10 mouse cellular contexts compared by ENCODE assay signal in the genomic region with DNA sequence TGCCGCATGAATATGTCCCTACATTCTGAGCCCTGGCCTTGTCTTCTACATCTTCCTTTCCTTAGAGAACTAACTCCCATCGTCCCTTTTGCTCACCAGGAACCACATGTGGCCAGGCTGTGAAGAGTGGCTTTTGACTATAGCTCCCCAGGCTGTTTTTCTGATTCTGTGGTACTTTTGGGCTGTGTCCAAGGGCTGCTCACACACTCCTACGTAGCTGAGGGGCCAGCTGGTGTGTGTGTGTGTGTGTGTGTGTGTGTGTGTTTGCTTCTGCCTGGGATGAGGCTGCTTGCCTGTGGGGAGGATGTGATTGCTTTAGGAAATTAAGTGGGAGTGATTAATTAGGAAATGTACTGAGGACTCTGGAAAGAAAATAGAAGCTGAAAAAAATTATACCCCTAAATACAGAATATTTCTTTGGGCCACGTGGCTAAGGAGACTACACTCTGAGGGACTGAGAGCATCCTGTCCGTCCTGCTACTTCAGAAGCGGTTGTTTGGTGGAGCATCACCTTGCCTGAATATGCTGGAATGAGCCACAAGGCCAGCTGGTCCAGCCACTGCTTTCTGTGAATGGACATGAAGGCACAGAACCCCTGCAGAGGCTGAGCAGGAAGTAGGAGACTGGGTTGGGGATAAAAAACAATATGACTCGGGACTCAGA. TPM values are rescaled to one million over a fixed set of nuclear protein-coding genes. Genes with fewer than 3 reads are reported as not detected.
DNase-seq lines count a peak whose midpoint lies in the region; ATAC-seq and TF ChIP-seq lines count a peak whose summit lies in the region.
"Had no signal": no experiment of that assay in that cellular context is flagged by ENCODE, and none has a peak within 500 bp of the region (broad histone marks: within the 10 kb centered on the region; RNA-seq: fewer than 3 reads in every experiment).

No protein-coding gene starts in this region.

- no peak overlapping the region for H3K4me2 ChIP-seq in kidney, embryonic 15.5 days
- H3K4me2 ChIP-seq in hindbrain, postnatal 0 days (ENCODE audit: low read depth, low read length), result no peak overlapping the region
- H3K4me2 ChIP-seq: liver, embryonic 15.5 days had no signal

- ATAC-seq in kidney, embryonic 15.5 days (replicated peaks; ENCODE audit: low FRiP score), result peak; percentile 90
- peak; percentile 82 for ATAC-seq in hindbrain, postnatal 0 days
- ATAC-seq in megakaryocyte progenitor cell, adult 5-6 weeks (replicated peaks; ENCODE audit: poor library complexity), result no peak

- H3K27ac ChIP-seq in kidney, embryonic 15.5 days, result 0 out of 2 replicates have a peak overlapping the region, but pooled peaks have one; percentile 39
- H3K27ac ChIP-seq in hindbrain, postnatal 0 days, result no peak overlapping the region
- H3K27ac ChIP-seq: liver, embryonic 15.5 days had no signal

- no peaks in the 10 kb centered on the region for H3K9me3 ChIP-seq in kidney, embryonic 15.5 days (replicated peaks)
- H3K9me3 ChIP-seq in hindbrain, postnatal 0 days (ENCODE audit: low read length), result no peaks in the 10 kb centered on the region
- H3K9me3 ChIP-seq: liver, embryonic 15.5 days had no signal

- no peak overlapping the region for H3K9ac ChIP-seq in kidney, embryonic 15.5 days
- H3K9ac ChIP-seq in hindbrain, postnatal 0 days (replicated peaks; ENCODE audit: low read length), result no peak overlapping the region
- H3K9ac ChIP-seq: liver, embryonic 15.5 days had no signal

- H3K36me3 ChIP-seq in kidney, embryonic 15.5 days, result no peaks in the 10 kb centered on the region
- no peaks in the 10 kb centered on the region for H3K36me3 ChIP-seq in hindbrain, postnatal 0 days (ENCODE audit: insufficient read depth, low read length)
- H3K36me3 ChIP-seq: liver, embryonic 15.5 days had no signal

- DNase-seq in kidney, postnatal 36 days, result no peak
- DNase-seq in cerebellum, adult 11-12 months, result peak; percentile 51
- peak; percentile 68 for DNase-seq in hindbrain, postnatal 0 days (ENCODE audit: low spot score)
- peak; percentile 16 for DNase-seq in lung, postnatal 14 days
- no peak for DNase-seq in adipocyte (ENCODE audit: low spot score)
- DNase-seq in urinary bladder, postnatal 36 days (ENCODE audit: low spot score in 2 of 2), result no peak
- DNase-seq: thymus, postnatal 14 days had no signal

- H3K27me3 ChIP-seq in kidney, embryonic 15.5 days, result no peaks in the 10 kb centered on the region
- no peaks in the 10 kb centered on the region for H3K27me3 ChIP-seq in hindbrain, postnatal 0 days (ENCODE audit: insufficient read depth, low read length)
- H3K27me3 ChIP-seq: liver, embryonic 15.5 days had no signal

- whole genome bisulfite sequencing in kidney, embryonic 15.5 days, result 52% methylated on average over 7 of the region's 7 CpGs
- WGBS in hindbrain, postnatal 0 days, result 34% methylated on average over 7 of the region's 7 CpGs

- 0 out of 2 replicates have a peak, but pooled peaks cover 3% of the 10 kb centered on the region for H3K4me1 ChIP-seq in kidney, embryonic 15.5 days
- H3K4me1 ChIP-seq in hindbrain, postnatal 0 days (ENCODE audit: insufficient read depth, low read length), result peaks cover 8% of the 10 kb centered on the region; the same call in 1 of the 2 replicates
- H3K4me1 ChIP-seq: liver, embryonic 15.5 days had no signal

- no peak overlapping the region for H3K4me3 ChIP-seq in kidney, embryonic 15.5 days (replicated peaks)
- no peak overlapping the region for H3K4me3 ChIP-seq in hindbrain, postnatal 0 days (ENCODE audit: low read length)
- H3K4me3 ChIP-seq: liver, embryonic 15.5 days had no signal

- TF ChIP-seq CTCF in hindbrain, postnatal 0 days (IDR thresholded peaks at IDR 0.05; ENCODE audit: low read depth), result no peak

RNA-seq across cellular contexts. Expression of a gene that starts 21.8 kb away (rescaled TPM):
- polyA plus RNA-seq in kidney, embryonic 15.5 days (2015; fragmentation: Nextera tagmentation; extraction: Ambion mirVana), result 13.6 and 14.9 TPM in 2 replicates
- total RNA-seq in hindbrain, postnatal 0 days (2014; rRNA removed), result 13.4 and 15.1 TPM in 2 replicates
- 4.7 and 4.9 TPM in 2 replicates for polyA plus RNA-seq in hindbrain, postnatal 0 days (2015; fragmentation: Nextera tagmentation; extraction: Ambion mirVana)
- total RNA-seq in megakaryocyte progenitor cell, adult 5-6 weeks (2015), result not detected in 2 replicates
- total RNA-seq in megakaryocyte progenitor cell, adult 5-6 weeks (2017), result not detected in 2 replicates

Comparison
In these comparisons a context has a peak if more than half of its experiments do, and no peak if none do; other contexts are left out.
1. DNase-seq: peak in cerebellum, adult 11-12 months (single experiment), hindbrain, postnatal 0 days (single experiment) and lung, postnatal 14 days (single experiment); none in kidney, postnatal 36 days (0 of 2), adipocyte (single experiment) and urinary bladder, postnatal 36 days (0 of 2).
2. RNA of a gene that starts 21.8 kb away (total RNA-seq): 13.4 to 15.1 TPM in hindbrain, postnatal 0 days; not detected in megakaryocyte progenitor cell, adult 5-6 weeks; every median in the first group is over 10 times any median in the second.